Mouse (Mus musculus) CH12.LX (cell line): Measurements from ENCODE around the gene Bpifb5.

Source experiments
- BHLHE40 ChIP-seq: IDR thresholded peaks from 2 replicates; pipeline ENCODE4 v1.6.1; 2011; ENCODE audit warnings: mild to moderate bottlenecking, low read depth, low read length, improper control_type of control experiment
- CTCF ChIP-seq, 2 experiments: IDR thresholded peaks in 1 of 2; conservative IDR thresholded peaks in 1 of 2; 2 replicates each; pipeline ENCODE4 v1.5.1; 2011 to 2012; ENCODE audit warnings: low read depth in 2 of 2, low read length in 2 of 2, improper control_type of control experiment in 1 of 2, inconsistent platforms in 1 of 2, mild to moderate bottlenecking in 1 of 2, moderate library complexity in 1 of 2
- EP300 ChIP-seq: IDR thresholded peaks from 2 replicates; pipeline ENCODE4 v1.6.1; 2011; ENCODE audit warnings: low read length, improper control_type of control experiment
- JUND ChIP-seq: conservative IDR thresholded peaks from 2 replicates; pipeline ENCODE4 v1.6.1; 2011; ENCODE audit warnings: low read depth, low read length, improper control_type of control experiment
- MAX ChIP-seq: IDR thresholded peaks from 2 replicates; pipeline ENCODE4 v1.6.1; 2011; ENCODE audit warnings: low read length, improper control_type of control experiment
- POLR2A ChIP-seq: IDR thresholded peaks from 2 replicates; pipeline ENCODE4 v1.6.1; 2011; ENCODE audit warnings: low read depth, mild to moderate bottlenecking, improper control_type of control experiment, low read length
- TBP ChIP-seq: conservative IDR thresholded peaks from 2 replicates; pipeline ENCODE4 v1.6.1; 2011; ENCODE audit warnings: low read depth, low read length, improper control_type of control experiment
- ZC3H11A ChIP-seq: IDR thresholded peaks from 2 replicates; pipeline ENCODE4 v1.6.1; 2012; ENCODE audit warnings: low read depth, mild to moderate bottlenecking, inconsistent platforms, low read length, improper control_type of control experiment
- ZNF384 ChIP-seq: IDR thresholded peaks from 2 replicates; pipeline ENCODE4 v1.6.1; 2012; ENCODE audit warnings: low read depth, low read length, improper control_type of control experiment, inconsistent platforms

DNA sequence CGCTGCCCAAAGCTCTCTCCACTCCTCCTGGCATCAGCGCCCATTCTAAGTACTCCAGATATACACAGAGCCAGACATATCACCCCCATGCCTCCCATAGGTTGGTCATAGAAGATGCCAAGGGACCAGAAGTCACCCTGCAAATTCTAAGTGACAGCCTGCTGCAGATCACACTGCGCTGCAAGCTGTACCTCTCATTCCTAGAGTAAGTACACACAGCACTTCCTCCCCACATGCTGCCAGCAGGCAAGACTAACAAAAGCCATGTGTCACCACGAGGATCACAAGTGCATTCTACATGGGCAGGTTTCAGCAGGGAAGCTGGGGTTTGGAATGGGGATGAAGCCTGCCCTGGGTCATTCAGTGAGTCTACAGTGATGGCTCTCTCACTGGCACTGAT lies 3.4 kb downstream of the Bpifb5 start:
- TF ChIP-seq CTCF (conservative IDR thresholded peaks at IDR 0.05 in 1 of 2, IDR thresholded peaks at IDR 0.05 in 1 of 2; ENCODE audit: low read depth in 2 of 2, low read length in 2 of 2), result no peak
- no peak for TF ChIP-seq POLR2A
- TF ChIP-seq TBP, result no peak
- TF ChIP-seq EP300, result no peak
- TF ChIP-seq JUND, result no peak
- no peak for TF ChIP-seq BHLHE40
- TF ChIP-seq MAX, result no peak
- no peak for TF ChIP-seq ZNF384
- TF ChIP-seq ZC3H11A, result no peak
